Mouse (Mus musculus): ENCODE results near the gene Gm3033.
"Not testable (repeated sequence)": the region's sequence is repeated elsewhere in the genome, so short reads cannot be mapped to it uniquely, and the experiment has no call there.

- not testable (repeated sequence) for TF ChIP-seq GATA1 (IDR thresholded peaks at IDR 0.05; ENCODE audit: borderline replicate concordance, low read length); FLI1 (IDR thresholded peaks at IDR 0.05; ENCODE audit: low read length)
These were observed at the start of gene Gm3033 for GRCm38 (mm10) chr14:3845945-3846344.

All from megakaryocyte, embryonic 14.5 days (primary cell).